Mouse (Mus musculus) CH12.LX (cell line): ENCODE results near the gene Phykpl.

ENCODE experiments used
- CHD2 ChIP-seq: IDR thresholded peaks from 2 replicates; pipeline ENCODE4 v1.6.1; 2011; ENCODE audit warnings: low read length, improper control_type of control experiment
- CTCF ChIP-seq, 2 experiments: IDR thresholded peaks in 1 of 2; conservative IDR thresholded peaks in 1 of 2; 2 replicates each; pipeline ENCODE4 v1.5.1; 2011 to 2012; ENCODE audit warnings: low read depth in 2 of 2, low read length in 2 of 2, improper control_type of control experiment in 1 of 2, inconsistent platforms in 1 of 2, mild to moderate bottlenecking in 1 of 2, moderate library complexity in 1 of 2
- MEF2A ChIP-seq: IDR thresholded peaks from 2 replicates; pipeline ENCODE4 v1.6.1; 2014; ENCODE audit warnings: low read depth, mild to moderate bottlenecking, inconsistent platforms, low read length, improper control_type of control experiment, borderline replicate concordance
- RAD21 ChIP-seq: IDR thresholded peaks from 2 replicates; pipeline ENCODE4 v1.6.1; 2011; ENCODE audit warnings: low read depth, mild to moderate bottlenecking, low read length, improper control_type of control experiment, moderate library complexity
- RCOR1 ChIP-seq: conservative IDR thresholded peaks from 2 replicates; pipeline ENCODE4 v1.6.1; 2012; ENCODE audit warnings: low read depth, mild to moderate bottlenecking, inconsistent platforms, low read length, improper control_type of control experiment

- TF ChIP-seq CHD2 = no peak
- no peak for TF ChIP-seq RCOR1
- no peak for TF ChIP-seq MEF2A
- no peak for TF ChIP-seq RAD21
- no peak for TF ChIP-seq CTCF (conservative IDR thresholded peaks at IDR 0.05 in 1 of 2, IDR thresholded peaks at IDR 0.05 in 1 of 2; ENCODE audit: low read depth in 2 of 2, low read length in 2 of 2)
These were observed 40.1 kb upstream of the Phykpl start for GRCm38 (mm10) chr11:51544413-51544812.
